Mouse (Mus musculus) liver, embryonic 13.5 days (tissue): ENCODE measurements around the gene Pdk1. TPM values are rescaled to one million over a fixed set of nuclear protein-coding genes. Genes with fewer than 3 reads are reported as not detected.

ENCODE experiments used
- ATAC-seq: fragments of 200-750 bp; cut with Nextera tagmentation; 2 replicates; pipeline ENCODE4 v1.8.0; 2017; ENCODE audit warnings: low read depth, mild to moderate bottlenecking, moderate number of reproducible peaks, moderate library complexity
- DNase-seq: peaks from one replicate; pipeline ENCODE4 v3.0.0; 2022
- H3K27ac ChIP-seq: fragments of 300-500 bp; sonication (generic); 2 replicates; pipeline ENCODE4 v1.5.1; 2015; ENCODE audit warnings: moderate library complexity, mild to moderate bottlenecking, inconsistent platforms
- H3K27me3 ChIP-seq: fragments of 300-500 bp; sonication (generic); 2 replicates; pipeline ENCODE4 v1.6.1; 2015; ENCODE audit warnings: mild to moderate bottlenecking, inconsistent platforms
- H3K36me3 ChIP-seq: fragments of 300-500 bp; sonication (generic); 2 replicates; pipeline ENCODE4 v1.6.1; 2015; ENCODE audit warnings: mild to moderate bottlenecking, inconsistent platforms
- H3K4me1 ChIP-seq: fragments of 300-500 bp; sonication (generic); replicated peaks from 2 replicates; pipeline ENCODE4 v1.6.1; 2015; ENCODE audit warnings: inconsistent platforms
- H3K4me2 ChIP-seq: fragments of 300-500 bp; sonication (generic); 2 replicates; pipeline ENCODE4 v1.6.1; 2015; ENCODE audit warnings: inconsistent platforms, mild to moderate bottlenecking, moderate library complexity
- H3K4me3 ChIP-seq: fragments of 300-500 bp; sonication (generic); replicated peaks from 2 replicates; pipeline ENCODE4 v1.5.1; 2015; ENCODE audit warnings: mild to moderate bottlenecking, inconsistent platforms
- H3K9ac ChIP-seq: fragments of 300-500 bp; sonication (generic); 2 replicates; pipeline ENCODE4 v1.6.1; 2015; ENCODE audit warnings: mild to moderate bottlenecking, inconsistent platforms
- H3K9me3 ChIP-seq: fragments of 300-500 bp; sonication (generic); replicated peaks from 2 replicates; pipeline ENCODE4 v1.6.1; 2016; ENCODE audit warnings: inconsistent platforms
- WGBS: fragments of 180-500 bp; shearing (Covaris S2); methylation state at CpG from one replicate; pipeline ENCODE4 v1.1.7; 2015; ENCODE audit not compliant: insufficient replicate concordance; 5-methylcytosine and 5-hydroxymethylcytosine counted together
- polyA plus RNA-seq: library from polyadenylated mRNA; unstranded; fragments of >200 nt; fragmentation: Nextera tagmentation; extraction: Ambion mirVana; gene quantifications from 2 replicates; pipeline ENCODE4 v1.2.1, GENCODE M21; 2015

Pdk1 gene
- polyA plus RNA-seq, 1 experiment from 2014 or later = 44.6 TPM

- DNase-seq = no peak
- Histone ChIP-seq H3K9me3 (no peaks in the 10 kb centered on the region), H3K4me1 (no peaks in the 10 kb centered on the region), H3K4me2 (no peak overlapping the region), H3K4me3 (no peak overlapping the region), H3K9ac (no peak overlapping the region), H3K27me3 (no peaks in the 10 kb centered on the region), H3K36me3 (no peaks in the 10 kb centered on the region), H3K27ac (no peak overlapping the region)
- WGBS = 68% methylated on average over 3 of the region's 3 CpGs
- no peak for ATAC-seq
Measured at GRCm38 (mm10) chr2:71941005-71941720, 68.1 kb downstream of the Pdk1 start.

- Histone ChIP-seq H3K9me3 (no peaks in the 10 kb centered on the region), H3K27me3 (no peaks in the 10 kb centered on the region), H3K27ac (no peak overlapping the region), H3K36me3 (no peaks in the 10 kb centered on the region), H3K9ac (no peak overlapping the region), H3K4me1 (no peaks in the 10 kb centered on the region), H3K4me2 (no peak overlapping the region), H3K4me3 (no peak overlapping the region)
- DNase-seq (no peak), ATAC-seq (no peak)
- 77% methylated on average over 5 of the region's 5 CpGs for WGBS
Measured at GRCm38 (mm10) chr2:71941721-71942087, 68.7 kb downstream of the Pdk1 start.

GRCm38 (mm10) chr2:71951212-71951611, 78.2 kb downstream of the Pdk1 start:
- ATAC-seq (no peak), DNase-seq (no peak)
- Histone ChIP-seq H3K36me3 (no peaks in the 10 kb centered on the region), H3K9me3 (no peaks in the 10 kb centered on the region), H3K27me3 (no peaks in the 10 kb centered on the region), H3K4me2 (no peak overlapping the region), H3K27ac (no peak overlapping the region), H3K4me3 (no peak overlapping the region), H3K4me1 (no peaks in the 10 kb centered on the region), H3K9ac (no peak overlapping the region)
- WGBS = 62% methylated on average over 4 of the region's 4 CpGs

Other genes with a start within 250 kb of the Pdk1 start
- 6.7 and 9.0 TPM in 2 replicates for gene Itga6, start 127.6 kb upstream of the Pdk1 start, polyA plus RNA-seq
- gene Rapgef4, start 108.0 kb downstream of the Pdk1 start, polyA plus RNA-seq = 2.7 and 4.1 TPM in 2 replicates